8 mouse cellular contexts compared by ENCODE assay signal in the genomic region with DNA sequence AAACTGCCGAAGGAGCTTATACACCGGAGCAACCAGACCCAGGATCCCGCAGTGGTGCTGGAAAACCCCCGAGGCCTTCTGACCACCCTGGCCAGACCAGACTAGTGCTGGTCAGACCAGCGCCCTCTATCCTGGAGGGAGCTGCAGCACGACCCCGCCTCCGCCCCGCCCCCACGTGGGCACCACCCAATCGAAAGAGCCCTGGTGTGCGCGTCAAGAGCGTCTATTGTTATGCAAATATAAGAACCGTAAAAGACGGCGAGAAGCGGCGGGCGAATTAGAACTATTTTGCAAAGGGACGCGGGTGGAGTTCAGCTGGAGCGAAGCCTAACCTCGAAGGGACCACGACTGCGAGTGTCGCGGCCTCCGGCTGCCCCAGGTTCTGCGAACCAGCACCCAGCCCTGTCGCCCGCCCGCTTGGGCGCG. TPM values are rescaled to one million over a fixed set of nuclear protein-coding genes. Genes with fewer than 3 reads are reported as not detected.
DNase-seq lines count a peak whose midpoint lies in the region; ATAC-seq and TF ChIP-seq lines count a peak whose summit lies in the region.

Gene Nrarp (plus strand): TSS at position 281 of the 426 bp plus-strand sequence.

- no peak for TF ChIP-seq CTCF in testis, adult 2 months (IDR thresholded peaks at IDR 0.05; ENCODE audit: control insufficient read depth, insufficient read depth, insufficient replicate concordance, low read depth, low read length)

- peak within 1 kb of the TSS; percentile 74 for H3K4me2 ChIP-seq in forebrain, embryonic 14.5 days (ENCODE audit: low read length)
- H3K4me2 ChIP-seq in liver, embryonic 16.5 days (ENCODE audit: low read depth, low read length), result peak within 1 kb of the TSS; percentile 97
- peak within 1 kb of the TSS; percentile 79 for H3K4me2 ChIP-seq in neural tube, embryonic 13.5 days

- peak; percentile 54; the same call in 1 of the 2 replicates for ATAC-seq in cerebellum, adult (ENCODE audit: insufficient number of reproducible peaks, low FRiP score, low TSS enrichment)
- ATAC-seq in forebrain, embryonic 14.5 days, result peak; percentile 86
- ATAC-seq in liver, embryonic 16.5 days (ENCODE audit: low read depth), result peak; percentile 83
- peak; percentile 86 for ATAC-seq in neural tube, embryonic 13.5 days (ENCODE audit: low read depth)

- H3K9ac ChIP-seq in forebrain, embryonic 14.5 days (ENCODE audit: low read length), result peak within 1 kb of the TSS; percentile 81
- peak within 1 kb of the TSS; percentile 62 for H3K9ac ChIP-seq in liver, embryonic 16.5 days (ENCODE audit: low read depth, low read length)
- H3K9ac ChIP-seq in neural tube, embryonic 13.5 days, result peak within 1 kb of the TSS; percentile 78

- intact Hi-C loops in heart, postnatal 10 days (cut with DNase I), result loop anchor here (5.0 kb wide), 1 partner anchor 38 kb away; no protein-coding TSS in a partner anchor

- under 1% methylated on average over 33 of the region's 35 CpGs for WGBS in forebrain, embryonic 14.5 days
- under 1% methylated on average over 35 of the region's 35 CpGs for WGBS in large intestine, adult 2 months
- under 1% methylated on average over 35 of the region's 35 CpGs for WGBS in liver, embryonic 16.5 days (ENCODE audit: insufficient replicate concordance)
- under 1% methylated on average over 34 of the region's 35 CpGs for WGBS in neural tube, embryonic 13.5 days

- peak; percentile 69 to 74 for DNase-seq in CD8-positive naive resting alpha-beta T cell, adult 2 months (ENCODE audit: low read depth in 2 of 2, low spot score in 2 of 2)
- peak; percentile 97 for DNase-seq in forebrain, embryonic 14.5 days (ENCODE audit: low spot score)
- peak; percentile 95 for DNase-seq in heart, postnatal 10 days
- DNase-seq in large intestine, adult 2 months (ENCODE audit: low read depth, low spot score), result no peak

- H3K27ac ChIP-seq in forebrain, embryonic 14.5 days (ENCODE audit: low read depth, low read length), result peak within 1 kb of the TSS; percentile 84
- H3K27ac ChIP-seq in liver, embryonic 16.5 days (ENCODE audit: low read length), result peak within 1 kb of the TSS; percentile 66
- peak within 1 kb of the TSS; percentile 91 for H3K27ac ChIP-seq in neural tube, embryonic 13.5 days (replicated peaks)
- H3K27ac ChIP-seq in testis, adult 2 months (ENCODE audit: control insufficient read depth, insufficient read depth, low read depth, low read length), result peak within 1 kb of the TSS; percentile 39

- H3K4me3 ChIP-seq in forebrain, embryonic 14.5 days (ENCODE audit: low read depth, low read length), result peak within 1 kb of the TSS; percentile 82
- H3K4me3 ChIP-seq in liver, embryonic 16.5 days (ENCODE audit: low read depth, low read length), result peak within 1 kb of the TSS; percentile 70
- H3K4me3 ChIP-seq in neural tube, embryonic 13.5 days, result peak within 1 kb of the TSS; percentile 69
- peak within 1 kb of the TSS; percentile 82 for H3K4me3 ChIP-seq in testis, adult 2 months (ENCODE audit: control insufficient read depth, low read depth, low read length)

- TF ChIP-seq POLR2A in testis, adult 2 months (IDR thresholded peaks at IDR 0.05; ENCODE audit: control insufficient read depth, low read depth, low read length), result no peak; the same call in 1 of the 2 replicates

- peaks cover 5% of the 10 kb centered on the region; the same call in 1 of the 2 replicates for H3K36me3 ChIP-seq in forebrain, embryonic 14.5 days (ENCODE audit: control insufficient read depth, insufficient read depth, low read length)
- no peaks in the 10 kb centered on the region for H3K36me3 ChIP-seq in liver, embryonic 16.5 days (ENCODE audit: control insufficient read depth, insufficient read depth)
- no peaks in the 10 kb centered on the region for H3K36me3 ChIP-seq in neural tube, embryonic 13.5 days
- H3K36me3 ChIP-seq in testis, adult 2 months (ENCODE audit: control insufficient read depth, insufficient read depth, low read length), result no peaks in the 10 kb centered on the region

- peaks cover 62% of the 10 kb centered on the region for H3K4me1 ChIP-seq in forebrain, embryonic 14.5 days (ENCODE audit: control insufficient read depth, insufficient read depth, low read length)
- H3K4me1 ChIP-seq in liver, embryonic 16.5 days (ENCODE audit: control insufficient read depth, low read depth, low read length), result peaks cover 27% of the 10 kb centered on the region
- peaks cover 93% of the 10 kb centered on the region for H3K4me1 ChIP-seq in neural tube, embryonic 13.5 days (replicated peaks)
- H3K4me1 ChIP-seq in testis, adult 2 months (ENCODE audit: control insufficient read depth, insufficient read depth, low read length), result peaks cover 20% of the 10 kb centered on the region

- H3K9me3 ChIP-seq in forebrain, embryonic 14.5 days (replicated peaks; ENCODE audit: control insufficient read depth, low read length), result no peaks in the 10 kb centered on the region
- no peaks in the 10 kb centered on the region for H3K9me3 ChIP-seq in liver, embryonic 16.5 days (replicated peaks; ENCODE audit: control insufficient read depth, low read length)
- no peaks in the 10 kb centered on the region for H3K9me3 ChIP-seq in neural tube, embryonic 13.5 days

- no peaks in the 10 kb centered on the region for H3K27me3 ChIP-seq in forebrain, embryonic 14.5 days (replicated peaks; ENCODE audit: control insufficient read depth, insufficient read depth, low read length)
- H3K27me3 ChIP-seq in liver, embryonic 16.5 days (ENCODE audit: control insufficient read depth, insufficient read depth, low read depth, low read length), result peaks cover 53% of the 10 kb centered on the region
- H3K27me3 ChIP-seq in neural tube, embryonic 13.5 days, result no peaks in the 10 kb centered on the region
- no peaks in the 10 kb centered on the region for H3K27me3 ChIP-seq in testis, adult 2 months (ENCODE audit: control insufficient read depth, insufficient read depth, low read length)

RNA-seq across cellular contexts. Expression of gene Nrarp, which starts in this region (rescaled TPM):
- 18.6 and 22.1 TPM in 2 replicates for polyA plus RNA-seq in forebrain, embryonic 14.5 days (2014; fragmentation: Nextera tagmentation; extraction: Ambion mirVana)
- total RNA-seq in heart, postnatal 10 days (2021), result 10 to 100 TPM; 23.9 to 25.1 TPM
- 23.6 and 24.9 TPM in 2 replicates for polyA plus RNA-seq in large intestine, adult 2 months (2012; rRNA removed)
- polyA plus RNA-seq in liver, embryonic 16.5 days (2015; fragmentation: Nextera tagmentation; extraction: Ambion mirVana), result 1.1 and 1.3 TPM in 2 replicates
- polyA plus RNA-seq in neural tube, embryonic 13.5 days (2015; fragmentation: Nextera tagmentation; extraction: Ambion mirVana), result 25.5 and 27.9 TPM in 2 replicates
- polyA plus RNA-seq in testis, adult 2 months (2012; rRNA removed), result 3.8 and 4.0 TPM in 2 replicates

Comparison
In these comparisons a context has a peak if more than half of its experiments do, and no peak if none do; other contexts are left out.
1. H3K27ac ChIP-seq: peak in every context shown above with its lines; median percentile 91 in neural tube, embryonic 13.5 days; 84 in forebrain, embryonic 14.5 days; 66 in liver, embryonic 16.5 days; 39 in testis, adult 2 months.